Mouse (Mus musculus) layer of hippocampus, adult 11-12 months (tissue): Measurements from ENCODE around the gene Kcnk4.
A peak's percentile ranks its signal among the peaks of the same experiment; 100 is the strongest.

Source experiments
- DNase-seq: peaks from one replicate; pipeline ENCODE4 v3.0.0; 2022; ENCODE audit warnings: low spot score

Gene Kcnk4

GRCm38 (mm10) chr19:6937541-6938465 lies 3.5 kb upstream of the Kcnk4 start:
- DNase-seq, result no peak

- DNase-seq, result no peak
Measured at GRCm38 (mm10) chr19:6936299-6936698, 2.0 kb upstream of the Kcnk4 start.

DNA sequence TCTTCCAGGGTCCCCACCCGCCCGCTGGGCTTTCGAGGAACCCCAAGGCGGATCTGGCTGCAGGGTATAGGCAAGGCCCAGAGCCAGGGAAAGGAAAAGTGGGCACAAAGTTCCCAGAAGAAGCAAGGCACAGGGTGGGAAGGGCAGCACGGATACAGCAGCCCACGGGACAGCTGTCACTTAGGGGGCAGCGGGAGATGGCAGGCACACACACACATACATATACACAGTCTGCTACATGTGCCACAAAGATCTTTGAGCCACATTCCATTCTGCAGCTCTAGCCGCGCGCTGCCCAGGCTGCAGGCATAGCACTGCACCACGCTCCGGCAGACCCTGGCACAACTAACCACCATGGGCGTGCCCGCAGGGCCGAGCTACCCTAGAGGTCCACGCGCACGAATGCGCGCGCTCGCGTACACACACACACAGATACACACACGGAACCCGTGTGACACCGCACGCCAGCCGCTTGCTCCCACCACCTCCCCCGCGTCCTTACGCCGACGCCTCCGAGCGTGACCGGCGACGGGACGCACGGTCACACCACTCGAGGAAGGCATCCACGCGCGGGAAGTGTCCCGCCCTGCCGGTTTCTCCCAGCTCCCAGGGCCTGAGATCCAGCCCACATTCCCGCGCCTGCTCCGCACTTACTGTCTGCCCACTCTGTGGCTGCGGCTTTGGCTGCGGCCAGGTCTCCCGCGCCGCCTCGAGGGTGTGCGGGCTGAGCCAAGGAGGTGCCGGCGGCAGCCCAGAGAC lies 700 bp downstream of the Kcnk4 start:
- peak; percentile 51 for DNase-seq

- no peak for DNase-seq
Measured at GRCm38 (mm10) chr19:6933102-6933435, 1.2 kb downstream of the Kcnk4 start.

DNA sequence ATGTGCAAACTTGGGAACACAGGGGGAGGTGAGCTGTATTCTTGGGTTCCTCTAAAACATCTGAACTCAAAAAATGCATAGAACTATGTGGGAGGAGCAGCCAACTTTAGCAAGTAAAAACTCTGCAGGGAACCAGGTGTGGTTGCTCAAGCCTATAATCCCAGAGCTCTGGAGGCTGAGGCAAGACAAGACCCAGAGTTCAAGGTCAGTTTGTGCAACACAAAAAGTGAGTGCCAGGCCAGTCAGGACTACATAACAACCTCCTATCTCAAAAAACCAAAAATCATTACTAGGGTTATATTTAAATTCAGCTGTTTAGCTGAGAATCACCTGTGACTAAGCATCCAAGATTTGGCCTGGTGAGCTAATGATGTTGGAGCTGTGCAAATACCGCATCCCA lies 2.3 kb downstream of the Kcnk4 start:
- DNase-seq, result no peak

DNA sequence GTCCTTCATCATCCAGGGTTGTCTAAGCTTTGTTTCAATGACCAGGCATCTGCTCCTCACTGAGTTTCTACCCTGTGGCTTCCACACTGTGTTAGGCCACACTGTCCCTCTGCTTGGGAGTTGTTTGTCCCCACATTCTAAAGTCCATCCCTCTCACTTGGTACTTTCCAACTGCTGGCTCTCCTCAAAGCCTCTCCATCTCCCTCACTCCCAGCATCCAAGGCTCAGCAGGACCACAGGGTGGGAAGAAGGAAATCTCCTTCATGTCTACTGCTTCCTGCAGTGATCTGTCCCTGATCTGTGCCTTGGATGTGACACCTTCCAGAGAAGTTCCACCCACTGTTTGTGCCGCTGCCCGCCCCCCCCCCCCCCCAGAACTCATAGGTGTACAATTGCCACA lies 3.3 kb downstream of the Kcnk4 start:
- DNase-seq, result no peak

DNA sequence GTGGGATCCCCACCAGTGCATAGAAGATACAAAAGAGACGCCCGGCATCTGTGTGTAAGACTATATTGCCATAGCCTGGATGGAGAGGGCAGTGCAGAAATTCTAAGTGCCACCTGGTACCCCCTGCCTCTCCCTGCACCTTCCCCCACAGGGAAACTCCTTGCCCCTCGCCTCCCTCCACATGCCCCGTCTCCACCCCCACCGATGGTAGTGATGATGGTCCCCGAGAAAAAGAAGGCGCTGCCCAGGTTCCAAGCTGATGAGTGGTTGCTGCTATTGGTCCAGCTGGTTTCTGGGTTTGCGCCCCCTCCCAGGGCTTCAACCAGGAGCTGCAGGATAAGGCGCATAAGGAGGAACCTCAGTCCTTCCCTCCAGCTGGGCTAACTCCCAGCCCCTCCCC lies 6.2 kb downstream of the Kcnk4 start:
- no peak for DNase-seq

- DNase-seq, result no peak
Measured at GRCm38 (mm10) chr19:6926559-6927255, 7.6 kb downstream of the Kcnk4 start.

DNA sequence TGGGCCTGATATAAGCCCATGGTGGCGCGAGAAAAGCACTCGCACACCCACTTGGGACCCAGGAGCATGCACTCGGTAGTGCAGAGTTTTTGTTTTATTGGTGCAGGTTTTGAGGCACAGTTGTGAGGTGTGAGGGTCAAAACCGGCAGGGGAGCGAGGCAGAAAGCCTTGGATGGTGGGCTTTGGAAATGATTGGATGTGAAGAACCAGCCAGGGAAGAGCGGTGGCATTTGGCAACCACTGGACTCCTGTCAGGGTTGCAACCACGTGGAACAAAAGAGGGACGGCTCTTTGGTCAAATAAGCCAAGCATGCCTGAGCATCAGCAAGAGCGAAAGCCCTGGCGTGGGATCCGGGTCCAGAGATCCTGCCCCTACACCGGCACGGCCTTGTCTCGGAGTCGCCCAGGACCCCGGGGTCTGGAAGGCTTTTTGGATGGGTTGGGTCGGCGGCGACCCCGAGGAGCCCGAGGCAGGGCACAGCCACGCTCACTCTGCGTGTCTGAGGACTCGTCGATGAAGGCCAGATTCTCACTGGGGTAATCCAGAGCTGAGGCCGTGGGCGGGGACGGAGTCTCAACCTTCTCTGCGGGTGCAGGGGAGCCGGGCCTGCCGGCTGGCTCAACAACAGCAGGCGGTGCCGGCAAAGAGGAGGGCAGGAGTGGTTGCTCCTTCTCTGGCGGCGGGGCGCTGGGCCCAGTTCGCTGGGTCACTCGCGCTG lies 8.5 kb downstream of the Kcnk4 start:
- no peak for DNase-seq

- DNase-seq, result no peak
Measured at GRCm38 (mm10) chr19:6925307-6925573, 9.1 kb downstream of the Kcnk4 start, which contains the start of gene Catsperz. TSS of gene Catsperz (minus strand) at chr19:6925380.

- DNase-seq, result peak; percentile 90
Measured at GRCm38 (mm10) chr19:6924461-6925306, 9.6 kb downstream of the Kcnk4 start.

DNA sequence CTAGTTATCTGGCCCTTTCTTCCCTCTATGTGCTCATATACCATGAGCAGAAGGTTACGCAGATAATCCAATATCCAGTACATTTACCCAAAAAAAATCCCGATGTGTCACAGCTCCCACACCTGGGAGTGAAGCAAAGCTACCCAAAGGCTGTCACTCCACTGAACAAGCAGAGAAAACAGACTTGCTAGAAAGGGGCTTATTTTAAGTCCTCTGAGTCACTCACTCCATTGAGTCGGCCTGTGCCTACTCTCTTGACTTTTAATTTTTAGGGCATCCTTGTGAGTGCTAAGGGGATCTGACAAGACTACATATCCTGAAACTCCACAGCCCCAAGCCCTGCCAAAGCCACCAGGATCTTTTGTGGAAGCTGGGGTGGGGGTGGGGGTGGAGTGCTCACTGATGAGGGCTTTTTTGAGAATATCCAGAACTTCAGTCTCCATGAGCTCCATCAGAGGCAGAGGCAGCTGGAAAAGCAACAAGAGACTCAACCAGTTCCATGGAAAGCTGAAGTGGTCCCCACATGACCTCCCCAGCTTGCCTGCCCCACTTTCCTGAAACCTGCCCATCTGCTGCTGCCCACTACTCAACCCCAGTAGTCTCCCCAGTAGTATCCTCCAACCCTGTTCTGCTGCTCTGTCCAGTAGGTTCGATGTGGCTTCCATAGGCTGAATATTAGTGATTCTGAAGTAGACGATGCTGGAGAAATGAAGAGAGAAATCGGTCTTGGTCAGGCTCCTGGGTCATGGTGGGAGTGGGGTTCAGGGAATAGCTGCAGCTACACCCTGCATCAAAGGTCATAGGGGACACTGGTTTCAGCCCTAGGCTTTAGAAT lies 11.2 kb downstream of the Kcnk4 start:
- no peak for DNase-seq

- DNase-seq, result peak; percentile 100
Measured at GRCm38 (mm10) chr19:6921647-6922567, 12.4 kb downstream of the Kcnk4 start, which contains the start of gene Esrra. TSS of gene Esrra (minus strand) at chr19:6921813.

DNA sequence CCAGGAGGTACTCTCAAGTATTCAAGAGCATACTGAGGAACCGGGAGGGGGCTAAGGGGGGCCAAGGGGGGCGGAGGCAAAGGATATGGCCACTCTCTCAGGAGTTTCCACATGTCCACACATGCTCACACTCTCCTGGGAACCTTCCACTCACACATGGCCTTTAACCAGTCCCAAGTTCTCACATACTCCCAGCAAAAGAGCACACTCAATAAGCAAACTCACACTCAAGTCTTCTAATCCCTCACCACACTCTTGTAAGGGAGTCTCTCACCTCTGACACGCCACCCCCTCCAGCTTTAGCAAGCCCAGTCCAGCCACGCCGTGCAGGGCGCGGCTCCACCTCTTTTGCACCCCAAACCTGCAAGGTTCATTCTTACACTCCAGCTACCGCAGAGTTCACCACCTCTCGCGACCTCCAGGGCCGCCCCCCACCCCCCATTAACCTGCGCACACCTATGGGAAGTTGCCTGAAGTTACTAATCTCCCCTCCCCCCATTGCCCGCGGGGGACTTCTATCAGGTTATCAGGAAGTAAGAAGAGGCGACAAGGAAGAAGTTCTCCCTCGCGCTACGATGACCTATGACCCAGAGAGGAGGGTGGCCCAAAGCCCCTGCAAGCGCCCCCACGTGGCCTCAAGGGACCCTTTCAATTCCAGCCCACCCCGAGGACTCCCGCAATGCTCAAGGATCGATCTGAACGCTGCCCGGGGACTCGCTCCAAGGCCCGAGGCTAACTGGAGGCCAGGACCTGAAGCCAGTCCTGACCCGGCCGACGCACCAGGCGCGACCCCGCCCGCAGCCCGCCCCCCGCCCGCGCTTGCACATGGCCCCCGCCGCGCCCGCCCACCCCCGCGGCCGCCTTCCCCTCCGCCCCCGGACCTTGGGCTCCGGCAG lies 13.3 kb downstream of the Kcnk4 start:
- peak; percentile 66 for DNase-seq

DNA sequence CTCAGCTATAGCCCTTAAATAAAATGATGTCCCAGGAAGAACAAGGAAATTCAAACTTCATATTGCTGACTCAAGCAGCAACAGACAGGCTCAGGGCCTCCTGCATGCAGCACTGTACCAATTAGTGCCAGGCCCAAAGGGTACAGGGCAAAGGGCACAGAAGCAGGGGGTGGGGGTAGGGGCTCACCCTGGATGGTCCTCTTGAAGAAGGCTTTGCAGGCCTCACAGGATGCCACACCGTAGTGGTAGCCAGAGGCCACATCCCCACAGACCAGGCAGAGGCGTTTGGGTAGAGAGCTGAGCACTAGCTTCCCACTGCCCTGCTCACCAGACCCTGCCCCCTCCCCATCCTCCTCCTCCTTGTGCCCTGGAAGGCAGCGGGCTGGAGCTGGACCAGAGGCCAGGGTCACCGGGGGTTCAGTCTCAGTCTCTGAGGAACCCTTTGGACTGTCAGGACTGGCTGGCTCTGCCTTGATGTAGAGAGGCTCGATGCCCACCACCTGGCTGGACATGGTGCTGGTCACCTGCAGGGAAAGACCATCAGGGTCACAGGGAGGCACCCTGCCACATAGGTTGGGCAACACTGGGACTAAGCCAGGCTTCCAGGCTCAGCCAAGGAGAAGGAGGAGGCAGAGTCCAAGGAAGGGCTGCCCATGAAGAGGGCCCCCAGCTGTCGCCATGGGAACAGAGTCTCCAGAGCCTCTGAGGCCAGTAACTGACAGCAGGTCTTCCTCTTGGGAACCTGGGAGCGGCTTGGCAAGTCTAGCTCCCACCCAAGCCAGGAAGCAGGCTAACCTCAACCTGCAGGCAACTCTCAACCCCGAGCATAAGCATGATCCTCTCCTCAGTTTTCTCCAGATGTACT lies 14.2 kb downstream of the Kcnk4 start:
- peak; percentile 30 for DNase-seq

DNA sequence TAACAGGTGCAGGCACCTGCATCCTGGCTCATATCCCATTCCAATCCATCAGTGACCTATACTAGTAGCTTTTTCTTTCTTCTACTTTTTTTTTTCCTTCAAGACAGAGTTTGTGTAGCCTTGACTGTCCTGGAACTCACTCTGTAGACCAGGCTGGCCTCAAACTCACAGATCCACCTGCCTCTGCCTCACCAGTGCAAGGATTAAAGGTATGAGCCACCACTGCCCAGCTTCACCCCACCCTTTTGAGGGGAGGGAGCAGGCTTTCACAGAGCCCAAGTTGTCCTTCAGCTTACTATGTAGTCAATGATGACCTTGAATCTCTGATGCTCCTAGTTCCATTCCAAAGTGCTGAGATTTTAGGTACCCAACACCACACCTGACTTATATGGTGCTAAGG lies 14.9 kb downstream of the Kcnk4 start:
- DNase-seq, result no peak

- no peak for DNase-seq
Measured at GRCm38 (mm10) chr19:6918321-6918720, 16.0 kb downstream of the Kcnk4 start.
